Mouse (Mus musculus) embryo, embryonic 11 days (tissue): ENCODE data around the gene Gpr37l1.
A peak's percentile ranks its signal among the peaks of the same experiment; 100 is the strongest.
"Not testable (repeated sequence)": the region's sequence is repeated elsewhere in the genome, so short reads cannot be mapped to it uniquely, and the experiment has no call there.

Source experiments
- DNase-seq: peaks from one replicate; pipeline ENCODE4 v3.0.0-alpha.2; 2015

Gene Gpr37l1

GRCm38 (mm10) chr1:135167435-135167834, at the start of gene Gpr37l1:
TSS of gene Gpr37l1 (minus strand) at chr1:135167681.
- DNase-seq: no peak

- no peak for DNase-seq
Measured at GRCm38 (mm10) chr1:135213772-135214640, 46.5 kb upstream of the Gpr37l1 start.

GRCm38 (mm10) chr1:135210421-135210820, 42.9 kb upstream of the Gpr37l1 start:
- no peak for DNase-seq

GRCm38 (mm10) chr1:135208716-135209115, 41.2 kb upstream of the Gpr37l1 start:
- no peak for DNase-seq

- DNase-seq: no peak
Measured at GRCm38 (mm10) chr1:135206586-135207339, 39.3 kb upstream of the Gpr37l1 start.

- no peak for DNase-seq
Measured at GRCm38 (mm10) chr1:135205257-135205656, 37.8 kb upstream of the Gpr37l1 start.

- no peak for DNase-seq
Measured at GRCm38 (mm10) chr1:135204196-135205126, 37.0 kb upstream of the Gpr37l1 start.

GRCm38 (mm10) chr1:135200400-135200799, 32.9 kb upstream of the Gpr37l1 start:
- no peak for DNase-seq

- peak; percentile 78 for DNase-seq
Measured at GRCm38 (mm10) chr1:135199014-135199819, 31.7 kb upstream of the Gpr37l1 start.

GRCm38 (mm10) chr1:135198412-135198811, 30.9 kb upstream of the Gpr37l1 start:
- no peak for DNase-seq

GRCm38 (mm10) chr1:135195907-135196440, 28.5 kb upstream of the Gpr37l1 start:
- no peak for DNase-seq

GRCm38 (mm10) chr1:135194335-135194734, 26.9 kb upstream of the Gpr37l1 start:
- DNase-seq: not testable (repeated sequence)

- DNase-seq: no peak
Measured at GRCm38 (mm10) chr1:135189186-135189585, 21.7 kb upstream of the Gpr37l1 start.

- no peak for DNase-seq
Measured at GRCm38 (mm10) chr1:135188197-135188596, 20.7 kb upstream of the Gpr37l1 start.

- not testable (repeated sequence) for DNase-seq
Measured at GRCm38 (mm10) chr1:135187016-135187415, 19.5 kb upstream of the Gpr37l1 start.

GRCm38 (mm10) chr1:135186427-135186826, 18.9 kb upstream of the Gpr37l1 start:
- DNase-seq: no peak

GRCm38 (mm10) chr1:135185936-135186335, 18.5 kb upstream of the Gpr37l1 start:
- DNase-seq: no peak

GRCm38 (mm10) chr1:135183941-135184570, 16.6 kb upstream of the Gpr37l1 start:
- DNase-seq: no peak

- no peak for DNase-seq
Measured at GRCm38 (mm10) chr1:135183448-135183847, 16.0 kb upstream of the Gpr37l1 start.

GRCm38 (mm10) chr1:135182975-135183374, 15.5 kb upstream of the Gpr37l1 start:
- DNase-seq: no peak
